Mouse (Mus musculus): ENCODE results near the gene Arhgap17. TPM values are rescaled to one million over a fixed set of nuclear protein-coding genes. Genes with fewer than 3 reads are reported as not detected.
A peak's percentile ranks its signal among the peaks of the same experiment; 100 is the strongest.

Arhgap17 gene
- polyA plus RNA-seq, 1 experiment from 2014 or later, result 17.6 TPM

DNA sequence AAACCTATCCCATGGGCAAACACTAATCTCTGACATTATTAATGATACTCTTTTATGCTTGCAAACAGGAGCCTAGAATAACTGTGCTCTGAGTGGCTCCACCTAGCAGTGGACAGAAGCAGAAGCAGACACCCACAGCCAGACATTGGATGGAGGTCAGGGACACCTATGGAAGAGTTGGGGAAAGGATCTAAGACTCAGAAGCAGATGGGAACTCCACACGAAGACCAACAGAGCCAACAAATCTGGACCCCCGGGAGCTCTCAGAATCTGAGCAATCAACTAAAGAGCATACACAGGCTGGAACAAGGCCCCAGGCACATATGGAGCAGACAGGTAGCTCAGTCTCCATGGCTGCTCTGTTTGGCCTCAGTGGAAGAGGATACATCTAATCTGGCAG, 64.3 kb downstream of the Arhgap17 start:
- Histone ChIP-seq H3K4me2 (ENCODE audit: low read length) (no peak overlapping the region), H3K27me3 (ENCODE audit: insufficient read depth, low read length) (no peaks in the 10 kb centered on the region), H3K4me1 (replicated peaks; ENCODE audit: insufficient read depth, low read length) (no peaks in the 10 kb centered on the region), H3K4me3 (replicated peaks; ENCODE audit: low read depth, low read length) (no peak overlapping the region), H3K9me3 (replicated peaks; ENCODE audit: low read length) (no peaks in the 10 kb centered on the region), H3K9ac (ENCODE audit: low read depth, low read length) (no peak overlapping the region), H3K27ac (no peak overlapping the region), H3K36me3 (ENCODE audit: insufficient read depth, low read length) (peaks cover 33% of the 10 kb centered on the region; the same call in 1 of the 2 replicates)
- 86% methylated on average over 2 of the region's 2 CpGs for WGBS
- TF ChIP-seq CTCF (IDR thresholded peaks at IDR 0.05; ENCODE audit: low read depth), result no peak
- no peak for DNase-seq (ENCODE audit: low spot score)
- ATAC-seq (replicated peaks; ENCODE audit: low FRiP score, low read depth), result no peak

- H3K27me3 ChIP-seq (ENCODE audit: insufficient read depth, low read length), result no peaks in the 10 kb centered on the region
- no peak overlapping the region for H3K4me2 ChIP-seq (ENCODE audit: low read length)
- TF ChIP-seq CTCF (IDR thresholded peaks at IDR 0.05; ENCODE audit: low read depth), result no peak
- ATAC-seq (replicated peaks; ENCODE audit: low FRiP score, low read depth) (no peak), DNase-seq (ENCODE audit: low spot score) (no peak)
- no peaks in the 10 kb centered on the region for H3K4me1 ChIP-seq (replicated peaks; ENCODE audit: insufficient read depth, low read length)
- no peaks in the 10 kb centered on the region for H3K9me3 ChIP-seq (replicated peaks; ENCODE audit: low read length)
- H3K27ac ChIP-seq, result no peak overlapping the region
- 73% methylated on average over 3 of the region's 3 CpGs for WGBS
- peaks cover 27% of the 10 kb centered on the region for H3K36me3 ChIP-seq (ENCODE audit: insufficient read depth, low read length)
- H3K9ac ChIP-seq (ENCODE audit: low read depth, low read length), result no peak overlapping the region
- H3K4me3 ChIP-seq (replicated peaks; ENCODE audit: low read depth, low read length), result no peak overlapping the region
Observed at GRCm38 (mm10) chr7:123300258-123300657, 69.5 kb downstream of the Arhgap17 start.

GRCm38 (mm10) chr7:123298225-123298624, 71.5 kb downstream of the Arhgap17 start:
- WGBS, result 39% methylated on average over 3 of the region's 3 CpGs
- ATAC-seq (replicated peaks; ENCODE audit: low FRiP score, low read depth) (no peak), DNase-seq (ENCODE audit: low spot score) (peak; percentile 22)
- Histone ChIP-seq H3K36me3 (ENCODE audit: insufficient read depth, low read length) (peaks cover 39% of the 10 kb centered on the region), H3K27me3 (ENCODE audit: insufficient read depth, low read length) (no peaks in the 10 kb centered on the region), H3K4me1 (replicated peaks; ENCODE audit: insufficient read depth, low read length) (no peaks in the 10 kb centered on the region), H3K4me3 (replicated peaks; ENCODE audit: low read depth, low read length) (no peak overlapping the region), H3K4me2 (ENCODE audit: low read length) (no peak overlapping the region), H3K9me3 (replicated peaks; ENCODE audit: low read length) (no peaks in the 10 kb centered on the region), H3K27ac (no peak overlapping the region), H3K9ac (ENCODE audit: low read depth, low read length) (no peak overlapping the region)
- no peak for TF ChIP-seq CTCF (IDR thresholded peaks at IDR 0.05; ENCODE audit: low read depth)

GRCm38 (mm10) chr7:123296097-123296496, 73.6 kb downstream of the Arhgap17 start:
- no peak overlapping the region for H3K4me2 ChIP-seq (ENCODE audit: low read length)
- no peaks in the 10 kb centered on the region for H3K9me3 ChIP-seq (replicated peaks; ENCODE audit: low read length)
- H3K27me3 ChIP-seq (ENCODE audit: insufficient read depth, low read length), result no peaks in the 10 kb centered on the region
- DNase-seq (ENCODE audit: low spot score) (no peak), ATAC-seq (replicated peaks; ENCODE audit: low FRiP score, low read depth) (no peak)
- no peak for TF ChIP-seq CTCF (IDR thresholded peaks at IDR 0.05; ENCODE audit: low read depth)
- no peak overlapping the region for H3K27ac ChIP-seq
- no peak overlapping the region for H3K4me3 ChIP-seq (replicated peaks; ENCODE audit: low read depth, low read length)
- WGBS, result 92% methylated on average over 6 of the region's 6 CpGs
- no peak overlapping the region for H3K9ac ChIP-seq (ENCODE audit: low read depth, low read length)
- no peaks in the 10 kb centered on the region for H3K4me1 ChIP-seq (replicated peaks; ENCODE audit: insufficient read depth, low read length)
- H3K36me3 ChIP-seq (ENCODE audit: insufficient read depth, low read length), result peaks cover 49% of the 10 kb centered on the region

- no peak overlapping the region for H3K4me2 ChIP-seq (ENCODE audit: low read length)
- no peak overlapping the region for H3K4me3 ChIP-seq (replicated peaks; ENCODE audit: low read depth, low read length)
- WGBS, result 85% methylated on average over 7 of the region's 7 CpGs
- TF ChIP-seq CTCF (IDR thresholded peaks at IDR 0.05; ENCODE audit: low read depth), result peak; percentile 52; the same call in 1 of the 2 replicates
- no peak for ATAC-seq (replicated peaks; ENCODE audit: low FRiP score, low read depth)
- H3K36me3 ChIP-seq (ENCODE audit: insufficient read depth, low read length), result peaks cover 51% of the 10 kb centered on the region
- H3K27me3 ChIP-seq (ENCODE audit: insufficient read depth, low read length), result no peaks in the 10 kb centered on the region
- H3K9ac ChIP-seq (ENCODE audit: low read depth, low read length), result no peak overlapping the region
- H3K27ac ChIP-seq, result no peak overlapping the region
- H3K4me1 ChIP-seq (replicated peaks; ENCODE audit: insufficient read depth, low read length), result no peaks in the 10 kb centered on the region
- no peaks in the 10 kb centered on the region for H3K9me3 ChIP-seq (replicated peaks; ENCODE audit: low read length)
- no peak for DNase-seq (ENCODE audit: low spot score)
Observed at GRCm38 (mm10) chr7:123295423-123295822, 74.3 kb downstream of the Arhgap17 start.

DNA sequence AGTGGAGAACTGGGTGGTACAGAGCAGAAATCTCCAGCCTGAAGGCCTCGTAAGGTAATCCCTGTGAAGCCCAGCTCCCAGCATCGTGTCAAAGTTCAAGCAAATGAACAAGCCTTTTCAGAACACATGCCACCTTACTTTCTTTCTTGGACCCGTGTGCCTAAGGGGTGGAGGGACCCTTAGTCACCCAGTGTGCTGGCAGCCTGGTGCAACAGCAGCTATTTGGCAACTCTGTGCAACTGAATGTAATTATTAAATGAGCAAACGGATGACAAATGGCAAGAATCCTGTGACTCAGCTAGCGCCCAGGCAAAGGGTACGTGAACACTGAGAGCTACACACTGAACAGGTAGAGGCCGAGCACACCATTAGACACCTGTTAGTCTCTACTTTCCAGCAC, 75.8 kb downstream of the Arhgap17 start:
- no peak overlapping the region for H3K27ac ChIP-seq
- H3K27me3 ChIP-seq (ENCODE audit: insufficient read depth, low read length), result no peaks in the 10 kb centered on the region
- H3K9ac ChIP-seq (ENCODE audit: low read depth, low read length), result no peak overlapping the region
- WGBS, result 88% methylated on average over 7 of the region's 7 CpGs
- no peaks in the 10 kb centered on the region for H3K4me1 ChIP-seq (replicated peaks; ENCODE audit: insufficient read depth, low read length)
- peaks cover 57% of the 10 kb centered on the region for H3K36me3 ChIP-seq (ENCODE audit: insufficient read depth, low read length)
- no peak overlapping the region for H3K4me3 ChIP-seq (replicated peaks; ENCODE audit: low read depth, low read length)
- TF ChIP-seq CTCF (IDR thresholded peaks at IDR 0.05; ENCODE audit: low read depth), result no peak
- no peaks in the 10 kb centered on the region for H3K9me3 ChIP-seq (replicated peaks; ENCODE audit: low read length)
- H3K4me2 ChIP-seq (ENCODE audit: low read length), result no peak overlapping the region
- ATAC-seq (replicated peaks; ENCODE audit: low FRiP score, low read depth) (no peak), DNase-seq (ENCODE audit: low spot score) (no peak)

- no peak for TF ChIP-seq CTCF (IDR thresholded peaks at IDR 0.05; ENCODE audit: low read depth)
- WGBS, result 58% methylated on average over 8 of the region's 8 CpGs
- Histone ChIP-seq H3K4me1 (replicated peaks; ENCODE audit: insufficient read depth, low read length) (no peaks in the 10 kb centered on the region), H3K9ac (ENCODE audit: low read depth, low read length) (no peak overlapping the region), H3K4me2 (ENCODE audit: low read length) (no peak overlapping the region), H3K9me3 (replicated peaks; ENCODE audit: low read length) (no peaks in the 10 kb centered on the region), H3K4me3 (replicated peaks; ENCODE audit: low read depth, low read length) (no peak overlapping the region), H3K36me3 (ENCODE audit: insufficient read depth, low read length) (peaks cover 62% of the 10 kb centered on the region), H3K27me3 (ENCODE audit: insufficient read depth, low read length) (no peaks in the 10 kb centered on the region), H3K27ac (no peak overlapping the region)
- no peak for DNase-seq (ENCODE audit: low spot score)
- no peak for ATAC-seq (replicated peaks; ENCODE audit: low FRiP score, low read depth)
Observed at GRCm38 (mm10) chr7:123291942-123292341, 77.8 kb downstream of the Arhgap17 start.

Measured in kidney, postnatal 0 days (tissue).